Mouse (Mus musculus) CH12.LX (cell line): ENCODE results near the gene Dnajc15.

Experiments used
- BHLHE40 ChIP-seq: IDR thresholded peaks from 2 replicates; pipeline ENCODE4 v1.6.1; 2011; ENCODE audit warnings: mild to moderate bottlenecking, low read depth, low read length, improper control_type of control experiment
- CTCF ChIP-seq, 2 experiments: IDR thresholded peaks in 1 of 2; conservative IDR thresholded peaks in 1 of 2; 2 replicates each; pipeline ENCODE4 v1.5.1; 2011 to 2012; ENCODE audit warnings: low read depth in 2 of 2, low read length in 2 of 2, improper control_type of control experiment in 1 of 2, inconsistent platforms in 1 of 2, mild to moderate bottlenecking in 1 of 2, moderate library complexity in 1 of 2
- IRF4 ChIP-seq: IDR thresholded peaks from 2 replicates; pipeline ENCODE4 v1.6.1; 2014; ENCODE audit warnings: low read depth, mild to moderate bottlenecking, inconsistent platforms, low read length, improper control_type of control experiment
- JUND ChIP-seq: conservative IDR thresholded peaks from 2 replicates; pipeline ENCODE4 v1.6.1; 2011; ENCODE audit warnings: low read depth, low read length, improper control_type of control experiment
- MEF2A ChIP-seq: IDR thresholded peaks from 2 replicates; pipeline ENCODE4 v1.6.1; 2014; ENCODE audit warnings: low read depth, mild to moderate bottlenecking, inconsistent platforms, low read length, improper control_type of control experiment, borderline replicate concordance
- UBTF ChIP-seq: IDR thresholded peaks from 2 replicates; pipeline ENCODE4 v1.6.1; 2012; ENCODE audit warnings: low read depth, mild to moderate bottlenecking, inconsistent platforms, low read length, improper control_type of control experiment, moderate library complexity

DNA sequence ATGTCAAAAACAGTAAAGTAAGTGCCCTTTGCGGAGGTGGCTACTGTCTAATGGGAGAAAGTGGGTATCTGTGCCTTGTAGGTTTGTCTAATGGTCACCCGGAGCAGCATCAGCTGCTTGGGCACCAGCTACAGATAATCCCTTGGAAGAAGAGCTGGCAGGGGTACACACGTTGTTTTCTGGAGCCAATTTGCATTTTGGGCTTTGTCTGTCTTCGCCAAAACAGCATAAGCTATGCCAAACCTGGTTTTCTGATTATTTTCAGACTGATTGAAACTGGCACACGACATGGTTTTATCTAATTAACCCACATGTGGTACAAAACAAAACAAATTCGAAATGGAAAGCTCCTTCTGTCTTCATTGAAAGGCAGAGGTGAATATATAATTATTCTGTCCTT lies 7.7 kb upstream of the Dnajc15 start:
- TF ChIP-seq JUND (no peak), IRF4 (no peak), MEF2A (no peak), CTCF (conservative IDR thresholded peaks at IDR 0.05 in 1 of 2, IDR thresholded peaks at IDR 0.05 in 1 of 2; ENCODE audit: low read depth in 2 of 2, low read length in 2 of 2) (no peak), UBTF (no peak), BHLHE40 (no peak)
